In the genomic region with DNA sequence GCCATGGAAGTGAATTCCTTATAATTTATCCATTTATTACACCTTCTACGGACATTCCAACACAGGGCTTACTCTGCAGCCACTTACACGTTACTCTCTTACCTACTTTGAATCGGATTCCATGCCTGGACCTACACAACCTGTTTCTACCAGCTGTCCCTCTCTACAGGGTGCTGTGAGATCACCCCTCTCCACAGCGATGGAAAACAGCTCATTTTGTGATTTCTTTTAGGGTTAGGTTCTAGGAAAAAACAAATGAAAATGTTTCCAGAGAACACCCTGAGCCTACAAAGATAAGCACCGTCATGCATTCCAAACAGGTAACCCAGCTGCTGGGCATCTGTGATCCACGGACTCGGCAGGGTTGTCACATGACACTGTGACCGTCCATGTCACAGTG, we compare ENCODE assay signal across 19 mouse cellular contexts.
"Had no signal": no experiment of that assay in that cellular context is flagged by ENCODE, and none has a peak within 500 bp of the region (broad histone marks: within the 10 kb centered on the region; RNA-seq: fewer than 3 reads in every experiment).

No protein-coding gene starts in this region.

- H3K27me3 ChIP-seq: limb, embryonic 13.5 days; liver, embryonic 13.5 days; midbrain, embryonic 12.5 days; midbrain, embryonic 15.5 days; neural tube, embryonic 12.5 days; neural tube, embryonic 15.5 days had no signal

- DNase-seq: kidney, postnatal 25 days; layer of hippocampus, adult 9-11 months; liver; liver, embryonic 13.5 days; lung, adult 2 months; retina, postnatal 1 day; right cerebral cortex, postnatal 25 days; spleen, adult 18-20 months; thymus, adult 18-20 months; thymus, postnatal 4 days had no signal

- H3K27ac ChIP-seq: kidney, postnatal 0 days; layer of hippocampus, adult 2 months; limb, embryonic 10.5 days; limb, embryonic 13.5 days; liver, embryonic 13.5 days; macrophage; midbrain, embryonic 12.5 days; midbrain, embryonic 15.5 days; neural tube, embryonic 12.5 days; neural tube, embryonic 15.5 days had no signal

- H3K36me3 ChIP-seq: liver, embryonic 13.5 days; midbrain, embryonic 15.5 days; neural tube, embryonic 15.5 days had no signal

- H3K9me3 ChIP-seq: limb, embryonic 10.5 days; limb, embryonic 13.5 days; liver, embryonic 13.5 days; midbrain, embryonic 12.5 days; midbrain, embryonic 15.5 days; neural tube, embryonic 12.5 days; neural tube, embryonic 15.5 days had no signal

- H3K4me3 ChIP-seq: layer of hippocampus, adult 2 months; limb, embryonic 10.5 days; limb, embryonic 13.5 days; liver, embryonic 13.5 days; midbrain, embryonic 12.5 days; midbrain, embryonic 15.5 days; neural tube, embryonic 12.5 days; neural tube, embryonic 15.5 days had no signal

- H3K9ac ChIP-seq: limb, embryonic 13.5 days; liver, embryonic 13.5 days; midbrain, embryonic 12.5 days; midbrain, embryonic 15.5 days; neural tube, embryonic 12.5 days; neural tube, embryonic 15.5 days had no signal

- H3K4me2 ChIP-seq: limb, embryonic 13.5 days; liver, embryonic 13.5 days; midbrain, embryonic 12.5 days; midbrain, embryonic 15.5 days; neural tube, embryonic 12.5 days; neural tube, embryonic 15.5 days had no signal

- H3K4me1 ChIP-seq: liver, embryonic 13.5 days; midbrain, embryonic 12.5 days had no signal
